In genomic region chr1:172240945-172241708, GRCm38 (mm10) we compare ENCODE assay signal across 13 mouse cellular contexts. TPM values are rescaled to one million over a fixed set of nuclear protein-coding genes. Genes with fewer than 3 reads are reported as not detected.
DNase-seq lines count a peak whose midpoint lies in the region; ATAC-seq and TF ChIP-seq lines count a peak whose summit lies in the region.
"Had no signal": no experiment of that assay in that cellular context is flagged by ENCODE, and none has a peak within 500 bp of the region (broad histone marks: within the 10 kb centered on the region; RNA-seq: fewer than 3 reads in every experiment).

No protein-coding gene starts in this region.

- no peak for TF ChIP-seq CTCF in G1E (IDR thresholded peaks at IDR 0.05; ENCODE audit: low read depth, low read length)
- TF ChIP-seq CTCF in kidney, postnatal 0 days (IDR thresholded peaks at IDR 0.05; ENCODE audit: low read depth) = peak; percentile 22; the same call in 1 of the 2 replicates
- TF ChIP-seq CTCF in cerebellum, adult 2 months (IDR thresholded peaks at IDR 0.05; ENCODE audit: borderline replicate concordance, insufficient read depth, low read depth, low read length) = no peak

- peaks cover 25% of the 10 kb centered on the region for H3K4me1 ChIP-seq in heart, embryonic 12.5 days (replicated peaks)
- 0 out of 2 replicates have a peak, but pooled peaks cover 4% of the 10 kb centered on the region for H3K4me1 ChIP-seq in G1E (ENCODE audit: insufficient read depth, low read depth, low read length)
- H3K4me1 ChIP-seq in kidney, postnatal 0 days (replicated peaks; ENCODE audit: insufficient read depth, low read length) = peaks cover 8% of the 10 kb centered on the region; the same call in 1 of the 2 replicates
- peaks cover 5% of the 10 kb centered on the region; the same call in 1 of the 2 replicates for H3K4me1 ChIP-seq in cerebellum, adult 2 months (ENCODE audit: control insufficient read depth, insufficient read depth, low read length)
- peaks cover 18% of the 10 kb centered on the region for H3K4me1 ChIP-seq in embryonic facial prominence, embryonic 10.5 days

- no peak overlapping the region for H3K4me2 ChIP-seq in heart, embryonic 12.5 days
- H3K4me2 ChIP-seq in kidney, postnatal 0 days (ENCODE audit: low read length) = no peak overlapping the region

- H3K27me3 ChIP-seq in heart, embryonic 12.5 days (replicated peaks) = peaks cover 8% of the 10 kb centered on the region; the same call in 1 of the 2 replicates
- H3K27me3 ChIP-seq in G1E (ENCODE audit: insufficient read depth, low read length) = peaks cover 8% of the 10 kb centered on the region; the same call in 1 of the 2 replicates
- no peaks in the 10 kb centered on the region for H3K27me3 ChIP-seq in kidney, postnatal 0 days (ENCODE audit: insufficient read depth, low read length)
- H3K27me3 ChIP-seq in cerebellum, adult 2 months (ENCODE audit: control insufficient read depth, insufficient read depth, low read length) = no peaks in the 10 kb centered on the region
- peaks cover 40% of the 10 kb centered on the region for H3K27me3 ChIP-seq in embryonic facial prominence, embryonic 10.5 days (replicated peaks; ENCODE audit: low read depth, poor library complexity, severe bottlenecking)

- no peaks in the 10 kb centered on the region for H3K9me3 ChIP-seq in heart, embryonic 12.5 days (replicated peaks)
- no peaks in the 10 kb centered on the region for H3K9me3 ChIP-seq in G1E (replicated peaks)
- no peaks in the 10 kb centered on the region for H3K9me3 ChIP-seq in kidney, postnatal 0 days (replicated peaks; ENCODE audit: low read length)
- no peaks in the 10 kb centered on the region for H3K9me3 ChIP-seq in embryonic facial prominence, embryonic 10.5 days

- H3K9ac ChIP-seq in heart, embryonic 12.5 days = no peak overlapping the region
- no peak overlapping the region for H3K9ac ChIP-seq in kidney, postnatal 0 days (ENCODE audit: low read depth, low read length)

- WGBS in heart, embryonic 12.5 days = 64% methylated on average over 6 of the region's 6 CpGs
- 37% methylated on average over 6 of the region's 6 CpGs for WGBS in kidney, postnatal 0 days
- 40% methylated on average over 6 of the region's 6 CpGs for WGBS in cerebellum, adult 2 months
- 56% methylated on average over 6 of the region's 6 CpGs for WGBS in embryonic facial prominence, embryonic 10.5 days

- no peak for TF ChIP-seq POLR2A in cerebellum, adult 2 months (IDR thresholded peaks at IDR 0.05; ENCODE audit: borderline replicate concordance, insufficient read depth, low read length)

- no peak for ATAC-seq in heart, embryonic 12.5 days (ENCODE audit: insufficient number of reproducible peaks, low FRiP score)
- peak; percentile 45 for ATAC-seq in G1E (ENCODE audit: extremely low read depth, insufficient number of reproducible peaks, low FRiP score, poor library complexity, severe bottlenecking)
- ATAC-seq in kidney, postnatal 0 days (replicated peaks; ENCODE audit: low FRiP score, low read depth) = no peak; the same call in 1 of the 2 replicates

- intact Hi-C loops in heart, postnatal 25 days (cut with DNase I) = loop anchor here (10.0 kb wide), 1 partner anchor 196 kb away; no protein-coding TSS in a partner anchor

- H3K36me3 ChIP-seq in heart, embryonic 12.5 days = no peaks in the 10 kb centered on the region
- H3K36me3 ChIP-seq in G1E (replicated peaks) = no peaks in the 10 kb centered on the region
- no peaks in the 10 kb centered on the region for H3K36me3 ChIP-seq in kidney, postnatal 0 days (ENCODE audit: insufficient read depth, low read length)
- H3K36me3 ChIP-seq in embryonic facial prominence, embryonic 10.5 days (replicated peaks) = no peaks in the 10 kb centered on the region

- no peak for DNase-seq in heart, postnatal 25 days (ENCODE audit: low spot score)
- no peak for DNase-seq in G1E (ENCODE audit: low spot score)
- peak; percentile 43 for DNase-seq in embryo, embryonic 11 days
- DNase-seq in kidney, postnatal 0 days (ENCODE audit: low spot score) = peak; percentile 52
- no peak for DNase-seq in urinary bladder, postnatal 36 days (ENCODE audit: low spot score in 2 of 2)
- no peak for DNase-seq in cerebellum, adult 2 months
- DNase-seq in embryonic facial prominence, embryonic 10.5 days (ENCODE audit: low spot score) = no peak
- DNase-seq: cerebellum, adult 8-10 months; lung, postnatal 4 days had no signal

- peak overlapping the region; percentile 87 for H3K27ac ChIP-seq in heart, embryonic 12.5 days (ENCODE audit: poor library complexity, severe bottlenecking)
- peak overlapping the region; percentile 71 for H3K27ac ChIP-seq in kidney, postnatal 0 days
- H3K27ac ChIP-seq in cerebellum, adult 2 months (ENCODE audit: insufficient read depth, low read length) = no peak overlapping the region
- H3K27ac ChIP-seq in embryonic facial prominence, embryonic 10.5 days (replicated peaks) = no peak overlapping the region

- no peak overlapping the region for H3K4me3 ChIP-seq in heart, embryonic 12.5 days
- no peak overlapping the region for H3K4me3 ChIP-seq in G1E (ENCODE audit: low read depth, low read length)
- no peak overlapping the region for H3K4me3 ChIP-seq in kidney, postnatal 0 days (replicated peaks; ENCODE audit: low read depth, low read length)
- H3K4me3 ChIP-seq in cerebellum, adult 2 months (replicated peaks; ENCODE audit: insufficient read depth, low read depth, low read length) = no peak overlapping the region
- H3K4me3 ChIP-seq in embryonic facial prominence, embryonic 10.5 days = no peak overlapping the region

RNA-seq across cellular contexts. Expression of gene Atp1a4, which starts 17.1 kb away (rescaled TPM):
- polyA plus RNA-seq in heart, embryonic 12.5 days (2016; fragmentation: Nextera tagmentation; extraction: Ambion mirVana) = 0.17 and 0.19 TPM in 2 replicates
- not detected for total RNA-seq in heart, postnatal 25 days (2021)
- total RNA-seq in G1E (2014; fragmentation: Nextera tagmentation) (not detected in 2 replicates), G1E (2017) (0.05 TPM in 1 of 2 replicates, not detected in the other)
- polyA plus RNA-seq in G1E (2012) = not detected in 2 replicates
- not detected in 2 replicates for polyA plus RNA-seq in kidney, postnatal 0 days (2015; fragmentation: Nextera tagmentation; extraction: Ambion mirVana)
- polyA plus RNA-seq in cerebellum, adult 2 months (2012; rRNA removed) = 0.03 TPM in 1 of 2 replicates, not detected in the other
- not detected in 2 replicates for polyA plus RNA-seq in embryonic facial prominence, embryonic 10.5 days (2016; fragmentation: Nextera tagmentation; extraction: Ambion mirVana)
- total RNA-seq: layer of hippocampus, adult 18-20 months had no signal
- polyA plus RNA-seq: small intestine, adult 2 months; thymus, postnatal 0 days had no signal

RNA-seq across cellular contexts. Expression of gene Igsf8, which starts 20.3 kb away (rescaled TPM):
- 24.0 and 26.1 TPM in 2 replicates for polyA plus RNA-seq in heart, embryonic 12.5 days (2016; fragmentation: Nextera tagmentation; extraction: Ambion mirVana)
- 10 to 100 TPM in 1 of 2 experiments, 1 to 10 TPM in 1; 9.3 to 15.2 TPM for total RNA-seq in heart, postnatal 25 days (2021)
- total RNA-seq in G1E (2014; fragmentation: Nextera tagmentation) (19.9 and 33.3 TPM in 2 replicates), G1E (2017) (13.1 and 14.8 TPM in 2 replicates)
- polyA plus RNA-seq in G1E (2012) = 69.3 and 71.4 TPM in 2 replicates
- polyA plus RNA-seq in kidney, postnatal 0 days (2015; fragmentation: Nextera tagmentation; extraction: Ambion mirVana) = 39.0 and 43.0 TPM in 2 replicates
- polyA plus RNA-seq in cerebellum, adult 2 months (2012; rRNA removed) = 254 and 269 TPM in 2 replicates
- polyA plus RNA-seq in embryonic facial prominence, embryonic 10.5 days (2016; fragmentation: Nextera tagmentation; extraction: Ambion mirVana) = 33.7 and 39.5 TPM in 2 replicates

RNA-seq across cellular contexts. Expression of gene Casq1, which starts 21.5 kb away (rescaled TPM):
- 182 and 185 TPM in 2 replicates for polyA plus RNA-seq in heart, embryonic 12.5 days (2016; fragmentation: Nextera tagmentation; extraction: Ambion mirVana)
- 10 to 100 TPM; 12.6 to 18.0 TPM for total RNA-seq in heart, postnatal 25 days (2021)
- total RNA-seq in G1E (2014; fragmentation: Nextera tagmentation) (not detected in 2 replicates), G1E (2017) (0.12 TPM in 1 of 2 replicates, not detected in the other)
- polyA plus RNA-seq in G1E (2012) = not detected in 2 replicates
- polyA plus RNA-seq in kidney, postnatal 0 days (2015; fragmentation: Nextera tagmentation; extraction: Ambion mirVana) = 2.4 and 3.1 TPM in 2 replicates
- 3.8 and 3.9 TPM in 2 replicates for polyA plus RNA-seq in cerebellum, adult 2 months (2012; rRNA removed)
- 1.6 TPM in 2 replicates for polyA plus RNA-seq in embryonic facial prominence, embryonic 10.5 days (2016; fragmentation: Nextera tagmentation; extraction: Ambion mirVana)

RNA-seq across cellular contexts. Expression of gene Pea15a, which starts 34.5 kb away (rescaled TPM):
- polyA plus RNA-seq in heart, embryonic 12.5 days (2016; fragmentation: Nextera tagmentation; extraction: Ambion mirVana) = 156 and 164 TPM in 2 replicates
- 10 to 100 TPM; 65.8 to 70.5 TPM for total RNA-seq in heart, postnatal 25 days (2021)
- total RNA-seq in G1E (2014; fragmentation: Nextera tagmentation) (5.9 and 7.4 TPM in 2 replicates), G1E (2017) (9.4 and 10.4 TPM in 2 replicates)
- 3.2 and 4.0 TPM in 2 replicates for polyA plus RNA-seq in G1E (2012)
- polyA plus RNA-seq in kidney, postnatal 0 days (2015; fragmentation: Nextera tagmentation; extraction: Ambion mirVana) = 91.8 and 103 TPM in 2 replicates
- 562 and 572 TPM in 2 replicates for polyA plus RNA-seq in cerebellum, adult 2 months (2012; rRNA removed)
- 123 and 138 TPM in 2 replicates for polyA plus RNA-seq in embryonic facial prominence, embryonic 10.5 days (2016; fragmentation: Nextera tagmentation; extraction: Ambion mirVana)

RNA-seq across cellular contexts. Expression of gene Atp1a2, which starts 56.7 kb away (rescaled TPM):
- polyA plus RNA-seq in heart, embryonic 12.5 days (2016; fragmentation: Nextera tagmentation; extraction: Ambion mirVana) = 23.4 and 25.9 TPM in 2 replicates
- total RNA-seq in heart, postnatal 25 days (2021) = 100 to 1,000 TPM; 600 to 610 TPM
- not detected in 2 replicates for total RNA-seq in G1E (2014; fragmentation: Nextera tagmentation)
- total RNA-seq in G1E (2017) = under 0.01 and 0.05 TPM in 2 replicates
- polyA plus RNA-seq in G1E (2012) = not detected in 2 replicates
- polyA plus RNA-seq in kidney, postnatal 0 days (2015; fragmentation: Nextera tagmentation; extraction: Ambion mirVana) = 1.6 and 2.0 TPM in 2 replicates
- polyA plus RNA-seq in cerebellum, adult 2 months (2012; rRNA removed) = 535 and 584 TPM in 2 replicates
- polyA plus RNA-seq in embryonic facial prominence, embryonic 10.5 days (2016; fragmentation: Nextera tagmentation; extraction: Ambion mirVana) = 1.2 and 1.4 TPM in 2 replicates

Comparison
In these comparisons a context has a peak if more than half of its experiments do, and no peak if none do; other contexts are left out.
1. H3K27ac ChIP-seq: peak in heart, embryonic 12.5 days (single experiment) and kidney, postnatal 0 days (single experiment); none in cerebellum, adult 2 months (single experiment) and embryonic facial prominence, embryonic 10.5 days (single experiment).
2. DNase-seq: peak in embryo, embryonic 11 days (single experiment) and kidney, postnatal 0 days (single experiment); none in heart, postnatal 25 days (single experiment), G1E (single experiment), urinary bladder, postnatal 36 days (0 of 2), cerebellum, adult 2 months (0 of 2) and embryonic facial prominence, embryonic 10.5 days (single experiment).
3. RNA of gene Casq1, which starts 21.5 kb away (polyA plus RNA-seq): 182 to 185 TPM in heart, embryonic 12.5 days; 3.8 to 3.9 TPM in cerebellum, adult 2 months, 2.4 to 3.1 TPM in kidney, postnatal 0 days, 1.6 TPM in embryonic facial prominence, embryonic 10.5 days and not detected in G1E; every median in the first group is over 10 times any median in the second.